Mouse (Mus musculus): ENCODE data around the gene Itga8.

The Itga8 gene

DNA sequence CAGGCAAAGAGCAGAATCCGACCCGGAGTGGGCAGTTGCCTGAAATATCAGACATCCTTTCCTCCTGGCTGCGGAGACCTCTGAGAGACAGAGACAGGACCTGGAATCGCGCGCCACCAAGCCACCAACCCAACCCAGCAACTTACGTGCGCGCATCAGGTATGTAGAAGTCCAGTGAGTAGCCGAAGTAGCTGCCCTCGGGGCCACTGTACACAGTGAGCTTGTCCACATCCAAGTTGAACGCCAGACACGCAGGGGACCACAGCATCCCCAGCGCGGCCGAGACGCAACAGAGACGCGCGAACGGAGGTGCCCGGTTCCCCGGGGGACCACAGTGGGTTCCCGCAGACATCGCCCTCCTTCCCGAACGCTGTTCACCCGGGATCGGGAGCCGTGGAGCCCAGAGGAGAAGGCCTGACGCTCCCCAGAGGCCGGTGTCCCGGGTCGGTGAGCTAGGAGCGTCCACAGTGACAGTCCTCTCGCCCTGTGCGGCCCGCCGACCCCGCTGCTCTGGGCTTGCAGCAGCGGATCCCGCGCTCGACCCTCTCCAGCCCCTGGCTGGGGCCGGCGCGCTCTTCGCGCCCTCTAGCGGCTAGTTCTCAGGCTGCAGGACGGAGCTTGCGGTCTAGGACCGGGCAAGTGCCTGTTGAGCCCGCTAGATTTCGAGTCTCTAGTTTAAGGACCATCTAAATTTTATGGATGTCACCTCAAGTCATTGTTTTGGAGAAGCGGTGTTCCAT is at the start of gene Itga8:
Gene Itga8 (minus strand): TSS at position 492 of the 740 bp plus-strand sequence.
- ATAC-seq (ENCODE audit: low TSS enrichment): peak; percentile 77

DNA sequence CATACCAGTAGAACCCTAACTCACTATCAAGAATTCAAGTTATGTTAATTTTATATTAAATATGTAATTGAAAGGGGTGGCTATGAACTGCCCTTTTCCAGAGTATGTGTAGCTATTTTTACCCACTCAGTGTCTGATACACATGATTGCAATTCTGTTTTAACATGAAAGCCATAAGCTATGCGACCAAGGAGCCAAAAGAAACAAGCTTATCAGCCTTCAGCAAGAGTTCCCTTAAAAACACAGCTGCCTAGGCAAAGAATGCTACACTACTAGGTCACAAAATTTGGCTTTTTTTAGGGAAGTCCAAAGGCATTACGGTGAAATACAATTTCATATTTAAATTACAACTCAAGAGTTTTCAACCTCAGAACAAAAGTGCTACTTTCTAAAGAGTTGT is 47.2 kb upstream of the Itga8 start:
- no peak for ATAC-seq (ENCODE audit: low TSS enrichment)

DNA sequence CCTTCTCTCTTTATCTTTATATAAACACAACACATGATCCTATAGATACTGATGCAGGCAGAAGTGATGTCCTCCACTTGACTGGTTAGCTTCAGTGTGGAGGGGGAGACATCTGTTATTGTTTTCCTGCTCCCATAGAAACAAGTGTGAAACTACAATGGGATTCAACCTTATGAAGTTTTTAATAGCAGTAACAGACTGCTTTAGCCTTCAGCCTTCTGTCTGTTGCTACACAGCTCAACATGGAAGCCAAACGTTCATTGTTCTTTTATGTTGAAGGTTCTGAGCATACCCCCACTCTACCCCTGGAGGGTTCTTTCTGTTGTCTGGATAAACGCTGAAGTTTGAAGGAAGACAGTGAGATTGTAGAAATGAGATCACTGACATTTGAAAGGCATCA is 30.2 kb upstream of the Itga8 start:
- no peak; the same call in 1 of the 2 replicates for ATAC-seq (ENCODE audit: low TSS enrichment)

DNA sequence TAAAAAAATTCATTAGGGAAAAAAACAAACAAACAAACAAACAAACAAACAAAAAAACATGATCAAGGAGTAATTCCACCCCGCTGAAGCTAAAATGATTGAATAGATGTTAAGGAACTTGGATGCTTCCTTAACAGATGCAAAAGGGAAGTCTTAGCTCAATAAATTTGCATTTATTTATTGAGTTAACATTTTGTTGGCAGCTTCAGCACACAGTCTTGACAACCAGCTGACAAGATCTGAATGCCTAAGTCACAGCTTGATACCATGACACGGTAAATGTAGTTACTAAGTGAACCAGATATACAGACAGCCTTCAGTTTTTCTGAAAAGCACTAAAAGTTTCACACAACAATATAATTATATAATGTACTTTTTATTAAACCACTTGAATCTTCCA is 27.9 kb upstream of the Itga8 start:
- ATAC-seq (ENCODE audit: low TSS enrichment): no peak

DNA sequence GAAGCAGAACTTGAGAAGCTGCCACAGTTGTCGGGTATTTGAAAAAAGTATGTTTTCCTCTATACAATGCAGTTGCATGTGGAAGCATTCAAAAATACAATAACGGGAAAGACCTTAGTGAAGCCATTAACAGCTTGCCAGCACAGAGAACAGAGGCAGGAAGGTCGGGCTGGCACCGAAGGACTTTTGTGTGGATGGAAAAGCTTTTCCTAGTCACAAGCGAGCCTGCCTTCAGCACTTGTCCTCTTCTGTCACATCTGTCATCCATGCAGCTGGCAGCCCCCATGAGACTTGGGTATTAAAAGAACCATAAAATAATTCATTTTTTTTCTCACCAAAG is 27.3 kb upstream of the Itga8 start:
- no peak for ATAC-seq (ENCODE audit: low TSS enrichment)

DNA sequence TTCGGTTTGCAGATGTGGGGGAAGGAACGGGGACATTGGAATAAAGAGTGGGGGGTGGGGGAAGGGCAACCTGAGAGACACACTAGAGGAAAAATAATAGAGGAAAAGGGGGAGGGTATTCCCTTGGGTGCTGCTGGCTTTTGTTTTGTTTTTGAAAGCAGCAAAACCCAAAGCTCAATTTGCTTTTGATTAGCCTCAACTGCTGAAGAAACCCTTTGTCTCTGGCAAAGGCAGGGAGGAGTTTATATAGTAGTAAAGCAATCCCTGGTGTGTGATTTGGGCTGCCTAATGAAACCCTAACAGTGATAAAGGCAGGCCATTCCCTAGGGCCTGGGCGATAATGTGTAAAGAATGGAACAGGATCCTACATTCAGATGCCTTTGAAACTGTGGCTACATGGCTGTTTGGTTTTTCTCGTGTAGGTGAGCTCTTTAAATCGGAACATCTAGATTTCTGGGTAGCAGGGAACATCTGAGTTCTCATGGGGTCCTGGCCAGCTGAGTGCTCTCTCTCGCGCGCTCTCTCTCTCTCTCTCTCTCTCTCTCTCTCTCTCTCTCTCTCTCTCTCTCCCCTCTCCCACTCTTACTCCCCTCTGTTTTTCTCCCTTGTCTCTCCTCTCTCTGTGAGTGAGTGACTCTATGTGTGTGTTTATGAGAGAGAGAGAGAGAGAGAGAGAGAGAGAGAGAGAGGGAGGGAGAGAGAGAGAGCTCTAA is 26.8 kb upstream of the Itga8 start:
- ATAC-seq (ENCODE audit: low TSS enrichment): no peak

DNA sequence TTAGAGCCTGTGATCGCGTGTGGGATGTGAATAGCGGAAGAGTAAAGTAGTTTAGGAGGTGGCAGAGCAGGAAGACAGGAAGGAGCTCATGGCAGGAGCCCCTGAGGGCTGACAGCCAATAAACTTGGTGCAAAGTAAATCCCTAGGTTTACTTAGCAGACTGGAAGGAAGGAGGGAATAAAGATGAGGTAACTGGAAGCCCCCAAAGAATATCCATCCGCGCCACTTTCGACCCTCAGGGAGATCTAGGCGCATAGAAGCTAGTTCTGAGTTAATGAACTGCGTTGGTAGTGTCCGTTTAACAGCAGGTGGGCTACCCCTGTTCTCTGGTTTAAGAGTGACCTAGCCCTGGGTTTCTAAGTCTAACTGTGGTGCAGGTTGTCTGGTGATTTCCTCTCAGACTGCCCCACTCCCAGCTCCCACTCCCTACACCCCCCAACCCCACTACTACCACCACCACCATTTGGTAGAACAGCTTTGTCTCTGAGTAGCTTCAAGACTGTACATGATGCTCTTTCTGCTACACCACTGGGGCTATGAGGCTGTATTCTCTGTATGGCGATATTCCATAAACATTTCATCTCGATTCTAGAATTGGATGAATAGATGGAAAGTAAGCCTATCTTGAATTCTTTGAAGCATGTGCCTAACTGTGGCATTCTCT is 26.1 kb upstream of the Itga8 start:
- ATAC-seq (ENCODE audit: low TSS enrichment): no peak

DNA sequence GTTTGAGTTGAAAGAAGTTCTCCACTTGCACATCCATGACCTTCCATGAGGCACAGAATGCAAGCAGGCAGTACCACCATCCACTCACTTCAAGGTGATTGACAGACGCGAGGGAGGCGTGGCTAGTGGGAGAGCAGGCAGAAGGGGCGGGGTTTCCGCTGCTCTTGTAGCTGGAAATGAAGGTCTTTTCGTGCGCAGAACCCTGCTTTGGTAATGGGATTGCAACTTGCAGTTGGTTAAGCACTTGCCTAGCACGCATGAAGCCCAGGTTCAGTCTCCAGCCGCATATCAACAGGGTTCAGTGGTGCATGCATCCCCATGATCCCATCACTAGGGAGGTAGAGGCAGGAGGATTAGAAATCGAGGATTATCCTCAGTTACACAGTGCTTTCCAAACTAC is 25.5 kb upstream of the Itga8 start:
- ATAC-seq (ENCODE audit: low TSS enrichment): peak; percentile 60

DNA sequence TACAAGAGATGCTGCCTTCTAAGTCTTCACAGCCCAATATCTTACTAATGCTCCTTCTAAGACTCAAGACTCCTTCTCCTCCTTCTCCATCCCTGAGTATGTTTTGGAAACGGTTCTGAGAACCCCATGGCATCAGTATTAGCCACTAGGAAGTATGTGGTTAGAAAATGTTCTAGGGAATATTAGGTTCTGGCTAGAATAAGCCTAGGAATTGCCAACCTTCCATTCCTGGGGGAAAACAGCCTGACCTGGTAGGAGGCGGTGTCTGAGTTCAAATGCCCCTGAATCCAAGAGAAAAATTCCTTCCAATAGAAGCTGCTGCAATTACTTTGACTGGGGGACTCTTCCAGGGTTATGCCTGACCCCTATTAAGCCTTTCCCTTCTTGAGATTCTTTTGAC is 24.1 kb upstream of the Itga8 start:
- no peak for ATAC-seq (ENCODE audit: low TSS enrichment)

DNA sequence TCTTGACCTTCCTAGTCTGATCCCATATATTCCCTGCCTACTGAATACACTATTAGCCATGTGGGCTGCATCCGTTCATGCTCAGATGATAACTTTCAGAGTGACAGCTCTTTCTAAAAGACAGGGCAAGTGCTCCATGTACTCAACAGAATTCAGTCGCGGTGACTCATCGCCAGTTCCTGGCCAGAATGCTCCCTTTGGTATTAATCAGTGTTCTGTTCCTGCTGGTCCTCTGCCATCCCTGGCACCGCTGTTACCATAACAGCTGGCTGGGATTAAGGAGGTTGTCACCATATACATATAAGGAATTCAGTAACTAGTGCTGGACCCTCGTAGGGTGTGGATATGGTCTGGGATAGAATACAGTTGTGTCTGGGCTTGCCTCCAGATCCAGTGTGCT is 23.7 kb upstream of the Itga8 start:
- no peak for ATAC-seq (ENCODE audit: low TSS enrichment)

DNA sequence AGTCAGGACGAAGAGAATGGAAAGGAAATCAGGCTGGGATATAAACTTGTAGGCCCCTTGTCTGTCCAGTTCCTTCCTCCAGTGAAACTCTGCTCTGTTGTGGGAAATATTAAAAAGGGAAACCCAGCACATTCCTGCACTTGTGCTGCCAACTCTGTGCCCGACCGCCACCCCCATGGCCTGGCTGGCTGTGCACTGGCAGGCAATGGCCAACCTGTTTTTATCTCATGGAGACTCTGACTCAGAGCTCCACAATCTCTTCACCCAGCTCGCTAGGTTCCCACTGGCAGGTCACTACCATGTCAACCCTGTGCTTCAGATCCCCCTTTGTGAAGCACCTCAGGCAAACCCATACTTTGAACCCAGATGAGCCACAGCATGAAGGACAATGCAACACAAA is 19.2 kb upstream of the Itga8 start:
- no peak for ATAC-seq (ENCODE audit: low TSS enrichment)

DNA sequence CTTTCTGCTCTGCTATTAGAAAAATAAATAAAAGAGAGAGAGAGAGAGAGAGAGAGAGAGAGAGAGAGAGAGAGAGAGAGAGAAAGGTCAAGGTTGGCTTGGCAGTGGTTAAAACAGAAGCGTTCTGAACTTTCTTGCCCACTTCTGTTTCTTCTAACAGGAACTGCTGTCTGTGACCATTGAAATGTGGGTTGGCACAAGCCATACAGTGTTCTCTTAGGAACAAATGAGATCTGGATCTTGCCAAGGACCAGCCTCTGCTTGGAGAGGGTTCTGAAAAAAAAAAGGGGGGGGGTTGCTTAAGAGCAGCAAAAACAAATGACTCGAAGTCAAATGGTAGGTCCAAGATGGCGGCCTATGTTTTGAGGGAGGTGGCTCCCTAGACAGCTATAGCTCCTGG is 17.0 kb upstream of the Itga8 start:
- no peak for ATAC-seq (ENCODE audit: low TSS enrichment)

DNA sequence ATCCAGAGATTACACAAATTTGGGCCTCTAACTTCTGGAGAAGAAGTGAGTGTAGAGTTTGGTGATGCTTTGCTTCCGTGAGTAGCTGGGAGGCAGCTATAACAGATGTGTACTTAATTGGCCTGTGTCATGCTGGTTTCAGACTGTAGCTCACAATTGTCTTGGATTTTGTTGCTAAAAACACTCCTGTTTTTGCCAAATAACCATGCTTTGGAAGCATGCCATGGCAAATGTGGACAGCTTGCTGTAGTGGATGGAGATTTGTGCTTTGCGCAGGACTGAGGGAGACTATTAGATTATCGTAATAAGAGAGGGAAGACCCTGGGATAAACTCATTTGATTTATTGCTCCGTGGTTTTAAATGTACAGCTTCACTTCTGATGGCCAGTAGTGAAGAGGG is 16.3 kb upstream of the Itga8 start:
- no peak for ATAC-seq (ENCODE audit: low TSS enrichment)

DNA sequence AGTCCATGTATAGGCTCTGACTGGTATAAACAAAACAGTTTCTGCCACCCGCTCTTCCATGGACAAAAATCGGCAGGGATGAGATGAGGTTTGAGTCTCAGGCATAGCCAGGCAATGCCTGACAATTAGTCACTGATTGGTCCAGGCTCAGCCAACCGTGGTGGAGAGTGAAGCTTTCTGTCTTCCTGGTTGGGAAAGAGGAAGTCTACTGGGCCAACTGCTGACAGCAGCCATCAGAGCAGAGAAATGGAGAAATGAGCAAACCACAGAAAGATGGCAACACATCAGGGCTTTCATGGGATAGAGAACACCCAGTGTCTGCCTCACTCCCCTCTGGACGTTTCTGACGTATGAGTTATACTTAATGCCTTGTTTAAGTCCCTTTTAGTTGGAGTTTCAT is 15.6 kb upstream of the Itga8 start:
- peak; percentile 20; the same call in 1 of the 2 replicates for ATAC-seq (ENCODE audit: low TSS enrichment)

DNA sequence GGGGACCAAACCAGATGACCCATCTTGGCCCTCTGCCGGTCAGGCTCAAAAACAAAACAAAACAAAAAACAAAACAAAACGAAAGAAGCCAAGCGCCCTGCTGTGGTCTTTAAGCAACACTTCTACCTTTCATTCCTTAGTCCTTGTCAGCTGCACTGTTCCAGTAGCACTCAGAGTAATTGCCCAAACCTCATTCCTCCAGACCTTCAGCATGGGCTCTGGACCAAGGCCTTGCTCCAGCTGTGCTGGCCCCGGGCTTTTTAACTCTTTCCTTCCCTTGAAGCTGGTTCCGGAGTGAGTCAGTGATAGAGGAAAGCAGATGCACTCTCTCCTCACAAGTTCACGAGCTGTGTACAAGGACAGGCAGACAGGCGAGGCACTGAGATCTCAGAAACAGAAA is 14.6 kb upstream of the Itga8 start:
- ATAC-seq (ENCODE audit: low TSS enrichment): no peak

DNA sequence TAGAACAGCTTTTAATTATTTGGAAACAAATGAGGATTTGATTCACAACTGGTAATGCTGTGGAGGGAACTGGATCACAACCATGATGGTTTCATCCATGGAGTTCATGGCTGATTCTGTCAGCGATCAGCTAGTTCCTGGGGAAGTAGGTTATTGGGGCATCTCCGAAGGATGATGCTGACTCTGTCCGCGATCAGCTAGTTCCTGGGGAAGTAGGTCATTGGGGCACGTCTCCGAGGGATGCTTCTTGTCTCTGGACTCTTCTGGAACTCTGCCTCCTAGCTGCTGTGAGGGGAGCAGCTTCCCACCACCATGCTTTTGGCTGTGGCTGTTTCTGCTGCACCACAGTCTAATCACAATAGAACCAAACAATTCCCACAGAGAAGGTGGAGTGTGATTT is 12.3 kb upstream of the Itga8 start:
- ATAC-seq (ENCODE audit: low TSS enrichment): no peak

DNA sequence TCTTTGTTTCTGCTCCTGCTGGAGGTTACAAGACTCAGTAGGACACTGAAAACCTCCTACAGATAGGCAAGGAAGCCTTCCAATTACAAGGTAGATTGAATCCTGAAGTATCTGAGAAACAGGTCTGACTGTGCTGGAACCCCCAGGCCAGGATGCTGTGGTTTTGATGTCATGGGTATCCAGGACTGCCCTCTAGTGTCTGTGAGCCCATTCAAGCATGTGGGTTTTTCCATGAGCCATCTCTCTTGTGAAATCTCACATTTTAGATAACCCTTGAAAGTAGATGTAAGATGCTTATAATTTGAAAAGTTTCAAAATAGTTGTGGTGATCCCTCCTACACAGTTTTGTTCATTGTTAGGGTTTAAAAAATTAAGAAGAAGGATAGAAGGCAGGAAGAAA is 6.7 kb upstream of the Itga8 start:
- ATAC-seq (ENCODE audit: low TSS enrichment): no peak

DNA sequence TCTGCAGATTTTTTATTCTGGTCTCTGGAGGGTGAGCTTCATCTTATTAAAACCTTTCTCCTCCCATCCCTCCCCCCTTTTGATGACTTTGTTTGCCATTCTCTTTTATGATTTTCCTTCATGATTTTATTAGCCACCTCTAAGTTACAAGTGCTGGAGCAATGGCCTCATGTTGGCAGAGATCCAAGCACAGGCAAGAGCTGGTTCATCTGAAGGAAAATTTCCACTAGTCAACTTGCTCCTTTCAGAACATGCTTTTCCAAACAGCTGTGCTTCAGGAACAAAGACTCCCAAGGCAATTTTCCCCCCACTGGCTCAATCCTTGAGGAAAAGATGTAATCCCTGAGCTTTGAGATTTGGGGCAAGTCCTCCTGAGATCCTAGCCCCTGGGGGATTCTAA is 5.6 kb upstream of the Itga8 start:
- ATAC-seq (ENCODE audit: low TSS enrichment): no peak

DNA sequence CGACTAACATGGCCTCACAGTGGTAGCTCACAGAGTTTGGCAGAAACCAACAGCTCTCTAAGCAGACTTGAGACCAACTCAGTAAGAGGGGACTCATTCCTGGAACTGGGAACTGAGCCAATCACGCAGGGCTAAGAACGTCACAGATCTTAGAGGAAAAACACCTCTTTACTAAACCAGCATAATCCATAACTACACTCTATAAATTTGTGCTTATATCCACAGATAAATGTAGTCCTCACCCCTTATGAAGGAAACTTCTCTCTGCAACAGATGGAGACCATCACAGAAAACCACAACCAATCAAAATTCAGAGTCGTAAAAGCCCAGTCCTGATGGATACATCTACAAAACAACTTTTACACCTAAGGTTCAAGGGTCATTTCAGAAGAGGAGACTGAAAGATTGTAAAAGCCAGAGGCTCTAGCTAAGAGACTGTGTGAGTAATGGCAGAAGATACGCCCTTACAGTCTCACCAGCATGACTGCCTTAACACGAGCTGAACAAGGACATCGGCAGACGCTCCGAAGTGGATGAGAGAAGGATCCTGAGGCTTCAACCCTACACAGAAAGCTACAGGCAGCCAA is 3.4 kb upstream of the Itga8 start:
- ATAC-seq (ENCODE audit: low TSS enrichment): no peak

DNA sequence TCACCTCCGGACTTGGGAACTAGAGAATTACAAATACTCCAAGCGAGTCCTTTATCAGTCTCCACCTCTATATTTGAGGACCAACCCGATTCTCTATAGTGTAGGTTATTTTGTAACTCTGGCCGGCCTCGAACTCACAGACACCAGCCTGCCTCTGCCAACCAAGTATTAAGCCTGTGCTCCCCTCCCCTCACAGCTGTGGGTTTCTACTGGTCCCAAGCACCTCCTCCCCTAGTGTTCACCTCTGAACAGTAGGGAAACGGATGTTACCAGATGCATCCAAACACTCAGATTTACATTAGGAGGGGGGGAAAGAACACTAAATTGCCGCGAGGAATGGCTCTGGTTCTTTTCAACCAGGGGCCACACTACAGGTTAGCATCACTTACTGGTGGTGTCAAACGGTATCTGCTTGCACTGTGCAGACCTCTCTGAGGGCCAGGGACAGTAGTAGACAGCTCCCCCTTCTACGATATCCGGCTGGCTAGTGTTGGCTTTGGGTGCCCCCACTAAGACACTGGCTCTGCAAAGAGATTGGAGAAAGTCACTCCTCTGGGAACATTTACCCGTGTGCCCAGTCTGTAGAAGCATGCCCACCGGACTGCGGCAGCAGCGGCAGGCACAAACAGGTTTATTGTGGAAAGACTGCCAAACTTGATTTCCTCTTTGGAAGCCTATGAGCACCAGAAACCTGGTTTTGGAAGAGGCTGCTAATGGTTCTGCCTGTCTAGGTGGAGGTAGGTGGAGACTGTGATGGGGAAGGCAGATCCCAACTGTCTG is 1.1 kb downstream of the Itga8 start:
- peak; percentile 54 for ATAC-seq (ENCODE audit: low TSS enrichment)

DNA sequence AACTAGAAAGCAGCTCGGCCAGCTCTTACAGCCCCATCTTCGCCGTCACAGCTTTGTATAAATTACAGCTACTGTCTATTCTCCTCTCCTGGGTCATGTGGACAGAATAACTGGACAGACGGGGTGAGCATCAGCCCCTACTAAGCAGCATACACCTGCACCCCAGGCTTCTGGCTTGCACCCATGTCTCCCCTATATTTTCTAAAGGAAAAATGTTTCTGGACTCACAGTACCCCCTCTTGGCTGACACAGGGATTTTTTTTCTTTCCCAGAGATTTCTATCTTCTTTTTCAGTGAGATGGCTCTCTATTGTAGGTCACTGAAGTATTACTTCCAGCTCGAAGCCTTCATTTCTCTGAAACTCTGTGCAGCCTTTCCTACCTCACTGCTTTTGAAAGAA is 4.4 kb downstream of the Itga8 start:
- no peak for ATAC-seq (ENCODE audit: low TSS enrichment)

DNA sequence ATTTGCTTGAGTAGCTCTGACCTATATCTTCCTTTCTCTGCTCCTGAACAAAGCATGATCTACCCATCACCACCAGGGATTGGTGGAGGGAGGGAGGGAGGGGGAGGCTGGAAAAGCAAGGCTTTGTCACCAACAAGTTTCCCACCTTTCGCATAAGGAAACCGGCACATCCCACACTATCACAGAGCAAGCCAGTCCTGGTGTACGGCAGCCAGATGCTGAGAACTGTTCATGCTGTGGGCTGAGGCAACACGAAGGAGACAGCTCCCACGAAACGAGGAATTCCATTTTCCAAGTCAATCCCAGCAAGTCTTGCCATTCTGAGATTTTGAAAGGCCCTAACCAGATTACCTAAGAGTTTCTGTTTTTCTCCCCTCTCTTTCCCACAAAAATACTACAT is 6.6 kb downstream of the Itga8 start:
- ATAC-seq (ENCODE audit: low TSS enrichment): peak; percentile 64
